Mouse (Mus musculus): ENCODE measurements around the gene Atp5d.

The Atp5d gene

DNA sequence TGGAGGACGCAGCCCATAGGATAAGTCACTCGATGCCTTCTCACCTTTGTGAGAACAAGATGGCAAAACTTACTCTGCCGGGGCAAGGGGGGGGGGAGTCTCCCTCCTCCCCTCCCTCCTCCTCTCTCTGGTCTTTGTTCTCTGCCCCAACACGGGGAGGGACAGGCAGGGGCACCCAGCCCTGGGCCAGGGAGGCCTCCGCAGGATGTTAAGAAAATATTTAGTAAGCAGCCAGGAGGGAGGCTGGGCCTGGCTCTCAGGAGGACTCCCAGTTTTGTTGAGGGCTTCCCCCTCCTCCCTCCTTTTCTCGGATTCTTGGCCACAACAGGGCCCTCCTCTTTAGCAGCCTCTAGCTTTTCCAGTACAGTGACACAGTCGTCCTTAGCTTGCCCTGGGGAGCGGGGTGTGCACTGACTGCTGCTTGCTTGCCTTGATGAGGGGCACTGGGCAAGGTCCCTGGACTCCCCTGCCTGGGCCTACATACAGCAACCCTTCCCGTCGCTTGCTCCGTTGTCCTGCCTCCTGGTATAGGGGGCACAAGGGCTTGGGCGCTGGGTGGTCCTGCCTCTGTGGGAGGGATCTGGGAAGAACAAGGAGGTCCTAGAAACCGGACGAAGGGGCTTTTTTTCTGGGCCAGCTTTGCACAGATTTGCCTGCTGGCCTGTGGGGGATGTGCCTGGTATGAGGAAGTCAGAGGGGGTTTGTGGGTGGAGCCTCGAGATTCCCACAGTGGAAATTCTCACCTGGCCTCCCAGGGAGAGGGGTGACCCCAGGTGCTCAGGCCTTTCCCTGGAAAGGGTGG is 13.8 kb downstream of the Atp5d start:
- DNase-seq (ENCODE audit: low read depth, low spot score): peak; percentile 73

DNA sequence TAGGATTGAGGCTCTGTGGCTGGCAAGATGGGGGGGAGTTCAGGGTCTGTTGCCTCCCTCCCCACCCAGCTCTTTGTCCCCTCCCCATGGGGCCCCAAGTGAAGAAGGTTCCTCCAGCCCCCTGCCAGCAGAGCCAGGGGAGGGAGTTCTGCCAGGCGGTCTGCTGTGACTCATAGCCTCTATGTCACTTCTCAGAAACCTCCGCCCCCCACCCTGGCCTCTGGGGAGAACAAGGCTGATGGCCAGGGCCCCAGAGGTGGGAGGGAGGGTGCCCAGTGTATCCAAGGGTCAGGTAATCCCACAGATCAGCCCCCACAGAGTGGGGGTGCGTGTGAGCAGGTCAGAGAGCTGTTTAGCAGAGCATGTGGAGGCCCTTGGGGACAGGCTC is 14.4 kb downstream of the Atp5d start:
- peak; percentile 45 for DNase-seq (ENCODE audit: low read depth, low spot score)

DNA sequence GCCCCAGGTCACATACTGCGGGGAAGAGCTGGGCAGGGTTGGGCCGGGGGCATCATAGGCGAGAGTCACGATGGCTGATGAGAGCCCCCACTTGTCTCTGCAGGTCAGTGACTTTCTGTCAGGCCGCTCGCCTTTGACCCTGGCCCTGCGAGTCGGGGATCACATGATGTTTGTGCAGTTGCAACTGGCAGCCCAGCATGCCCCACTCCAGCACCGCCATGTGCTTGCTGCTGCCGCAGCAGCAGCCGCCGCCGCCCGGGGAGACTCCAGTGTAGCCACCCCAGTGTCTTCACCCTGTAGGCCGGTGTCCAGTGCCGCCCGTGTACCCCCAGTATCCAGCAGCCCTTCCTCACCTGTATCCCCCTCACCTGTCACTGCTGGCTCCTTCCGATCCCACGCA is 15.3 kb downstream of the Atp5d start:
- DNase-seq (ENCODE audit: low read depth, low spot score): no peak

DNA sequence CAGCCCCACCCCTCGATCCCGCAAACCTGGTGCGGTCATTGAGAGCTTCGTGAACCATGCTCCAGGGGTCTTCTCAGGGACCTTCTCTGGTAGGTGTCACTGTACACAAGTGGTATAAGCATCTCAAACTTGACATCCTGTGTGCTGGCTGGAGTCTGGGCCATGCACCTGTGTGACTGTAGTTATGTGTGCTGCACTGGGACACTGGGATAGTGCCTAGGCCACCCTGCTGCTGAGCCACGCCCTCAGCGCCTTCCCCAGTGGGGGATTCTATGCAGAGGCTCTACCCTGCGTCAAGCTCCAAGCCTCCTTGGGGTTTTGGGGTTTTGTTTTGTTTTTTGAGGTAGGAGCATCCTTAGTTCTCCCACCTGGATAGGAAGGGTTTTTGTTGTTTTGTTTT is 16.0 kb downstream of the Atp5d start:
- no peak for DNase-seq (ENCODE audit: low read depth, low spot score)

DNA sequence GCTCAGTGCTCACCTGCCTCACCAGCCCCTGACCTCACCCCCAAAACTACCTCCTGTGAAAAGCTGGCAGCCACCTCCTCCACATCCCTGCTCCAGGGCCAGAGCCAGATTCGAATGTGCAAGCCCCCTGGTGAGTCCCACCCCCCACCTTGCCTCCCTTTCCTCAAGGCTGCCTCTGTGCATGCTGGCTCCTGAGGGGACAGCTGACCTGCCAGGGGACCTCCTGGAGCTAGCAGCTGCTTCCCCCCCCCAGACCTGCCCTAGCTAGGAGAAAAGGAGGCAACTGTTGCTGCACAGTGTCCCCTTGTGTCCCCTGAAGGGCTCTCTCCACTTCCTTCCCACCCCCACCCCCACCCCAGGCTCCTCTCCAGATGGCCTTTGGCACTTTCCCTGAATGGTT is 16.8 kb downstream of the Atp5d start:
- no peak for DNase-seq (ENCODE audit: low read depth, low spot score)

DNA sequence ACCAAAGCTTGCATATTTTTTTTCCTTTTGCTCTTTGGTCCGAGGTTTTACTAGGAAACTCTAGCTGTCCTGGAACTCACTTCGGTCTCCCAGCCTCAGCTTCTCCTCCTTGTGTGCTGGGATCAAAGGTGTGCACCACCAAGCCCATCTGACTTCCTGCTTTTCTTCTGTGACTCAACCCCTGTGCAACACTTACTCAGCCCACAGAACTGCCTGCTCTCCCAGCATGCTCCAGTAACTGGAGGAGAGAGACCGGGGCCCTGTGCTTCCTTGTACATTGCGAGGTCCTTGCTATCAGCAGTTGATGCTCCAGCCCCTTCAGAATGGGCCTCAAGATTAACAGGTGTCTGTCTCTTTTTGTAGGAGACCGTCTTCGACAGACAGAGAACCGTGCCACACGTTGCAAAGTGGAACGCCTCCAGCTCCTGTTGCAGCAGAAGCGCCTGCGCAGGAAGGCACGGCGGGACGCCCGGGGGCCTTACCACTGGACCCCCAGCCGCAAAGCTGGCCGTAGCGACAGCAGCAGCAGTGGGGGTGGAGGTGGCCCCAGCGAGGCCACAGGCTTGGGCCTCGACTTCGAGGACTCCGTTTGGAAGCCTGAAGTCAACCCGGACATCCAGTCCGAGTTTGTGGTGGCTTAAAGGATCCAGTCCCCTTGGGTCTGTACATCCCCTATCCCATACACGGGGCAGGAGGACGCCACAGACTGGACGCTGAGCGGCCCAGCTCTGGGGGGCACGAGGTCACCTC is 17.7 kb downstream of the Atp5d start:
- no peak for DNase-seq (ENCODE audit: low read depth, low spot score)

DNA sequence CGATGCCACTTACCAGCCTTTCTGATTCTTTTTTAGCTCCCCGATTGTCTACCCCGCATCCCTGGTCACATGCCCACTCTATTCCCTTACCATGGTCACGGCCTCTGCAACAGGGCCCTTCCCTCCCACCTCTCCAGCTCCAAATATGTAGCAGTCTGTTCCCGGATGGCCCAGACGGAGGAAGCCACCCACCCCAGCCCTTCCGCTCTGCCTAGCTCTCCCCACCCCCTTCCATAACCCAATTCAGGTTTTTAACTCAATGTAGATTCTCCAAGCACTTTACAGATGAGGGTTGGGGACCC is 18.3 kb downstream of the Atp5d start:
- no peak for DNase-seq (ENCODE audit: low read depth, low spot score)

DNA sequence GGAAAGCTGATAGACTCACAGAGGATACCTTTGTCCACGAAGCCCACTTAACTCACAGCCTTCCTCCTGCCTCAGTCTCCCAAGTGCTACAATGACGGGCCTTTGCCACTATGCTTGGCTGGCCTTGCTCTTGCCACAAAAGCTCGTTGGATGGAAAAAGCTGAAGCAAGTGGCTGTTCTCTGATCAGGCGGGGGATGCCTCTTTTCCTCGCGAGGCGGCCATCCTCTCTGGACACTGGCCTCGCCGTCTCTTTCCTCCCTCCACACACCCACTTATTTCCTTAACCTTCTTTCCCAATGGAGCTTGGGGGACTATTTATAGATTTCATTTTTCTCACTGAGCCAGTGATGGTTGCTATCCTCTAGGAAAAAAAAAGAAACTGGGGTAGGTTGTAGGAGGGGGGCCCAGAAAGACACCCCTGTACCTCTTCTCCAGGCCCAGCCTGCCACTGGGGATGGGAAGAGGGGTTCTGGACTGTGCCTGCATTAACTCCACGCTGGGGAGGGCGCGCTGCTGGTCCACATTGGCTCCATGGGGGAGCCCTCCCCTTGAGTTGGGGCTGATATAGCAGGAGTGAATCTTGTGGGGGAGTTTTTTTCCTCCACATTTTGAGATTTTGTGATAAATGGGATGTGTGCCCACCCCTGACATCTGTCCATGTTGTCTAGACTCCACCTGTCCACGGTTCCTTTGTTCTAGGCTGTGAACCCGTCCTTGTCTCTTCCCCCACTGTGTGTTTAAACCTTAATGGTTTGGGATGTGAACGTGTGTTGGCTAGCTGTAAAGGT is 18.9 kb downstream of the Atp5d start:
- DNase-seq (ENCODE audit: low read depth, low spot score): no peak

DNA sequence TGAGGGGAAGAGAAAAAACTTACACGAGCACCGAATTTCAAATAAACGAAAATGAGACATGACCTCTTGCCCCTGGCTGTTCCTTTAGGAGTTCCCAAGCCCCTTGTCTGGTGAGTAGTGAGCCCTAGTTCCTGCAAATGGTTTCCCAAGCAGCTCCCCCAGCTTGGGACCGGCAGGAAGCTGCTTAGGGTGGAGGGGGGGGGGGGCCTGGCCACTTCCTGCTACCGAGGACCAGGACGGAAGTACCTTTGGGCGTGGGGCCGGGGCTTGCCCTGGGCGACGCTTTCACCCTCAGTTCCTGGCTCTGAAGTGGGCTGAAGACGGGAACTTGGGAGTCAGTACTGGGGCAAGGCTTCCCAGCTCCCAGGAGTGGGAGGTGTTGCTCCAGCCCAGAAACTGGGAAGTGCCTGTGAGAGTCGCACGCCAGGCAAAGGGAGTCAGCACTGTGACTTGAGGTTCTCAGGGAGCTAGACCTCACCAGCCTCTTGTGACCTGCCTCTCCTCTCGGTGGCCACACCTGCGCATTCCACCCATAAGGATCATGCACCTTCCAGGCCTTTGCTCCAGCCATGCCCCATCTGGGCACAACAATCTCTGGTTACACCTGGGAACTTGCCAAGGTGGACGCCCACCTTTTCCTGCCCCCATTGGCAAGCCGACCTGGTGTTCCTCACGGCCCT is 20.0 kb downstream of the Atp5d start:
- peak; percentile 85 for DNase-seq (ENCODE audit: low read depth, low spot score)

DNA sequence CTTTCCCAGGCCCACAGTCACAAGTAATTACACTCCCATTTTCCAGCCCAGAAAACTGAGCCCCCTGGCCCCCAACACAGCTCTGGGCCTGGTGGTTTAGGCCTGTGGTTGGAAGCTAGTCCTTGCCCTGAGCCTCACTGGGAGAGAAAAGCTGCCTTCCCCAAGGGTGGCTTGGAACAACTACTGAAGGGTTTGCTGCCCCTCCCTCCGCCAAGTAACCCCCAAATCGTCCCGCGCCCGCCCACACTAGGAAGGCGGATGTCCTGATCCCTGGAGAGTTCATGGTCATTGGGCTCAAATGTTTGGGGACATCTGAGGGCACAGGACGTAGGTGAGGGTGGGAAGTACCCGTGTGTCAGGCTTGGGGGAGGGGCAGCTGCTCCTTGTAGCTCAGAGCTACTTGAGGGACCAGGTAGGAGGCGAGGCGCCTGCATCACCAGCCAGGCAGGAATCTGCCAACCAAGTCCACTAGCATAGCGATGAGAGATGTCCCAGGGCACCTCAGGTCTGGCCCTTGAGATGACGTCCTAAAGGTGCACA is 20.7 kb downstream of the Atp5d start:
- peak; percentile 75 for DNase-seq (ENCODE audit: low read depth, low spot score)

DNA sequence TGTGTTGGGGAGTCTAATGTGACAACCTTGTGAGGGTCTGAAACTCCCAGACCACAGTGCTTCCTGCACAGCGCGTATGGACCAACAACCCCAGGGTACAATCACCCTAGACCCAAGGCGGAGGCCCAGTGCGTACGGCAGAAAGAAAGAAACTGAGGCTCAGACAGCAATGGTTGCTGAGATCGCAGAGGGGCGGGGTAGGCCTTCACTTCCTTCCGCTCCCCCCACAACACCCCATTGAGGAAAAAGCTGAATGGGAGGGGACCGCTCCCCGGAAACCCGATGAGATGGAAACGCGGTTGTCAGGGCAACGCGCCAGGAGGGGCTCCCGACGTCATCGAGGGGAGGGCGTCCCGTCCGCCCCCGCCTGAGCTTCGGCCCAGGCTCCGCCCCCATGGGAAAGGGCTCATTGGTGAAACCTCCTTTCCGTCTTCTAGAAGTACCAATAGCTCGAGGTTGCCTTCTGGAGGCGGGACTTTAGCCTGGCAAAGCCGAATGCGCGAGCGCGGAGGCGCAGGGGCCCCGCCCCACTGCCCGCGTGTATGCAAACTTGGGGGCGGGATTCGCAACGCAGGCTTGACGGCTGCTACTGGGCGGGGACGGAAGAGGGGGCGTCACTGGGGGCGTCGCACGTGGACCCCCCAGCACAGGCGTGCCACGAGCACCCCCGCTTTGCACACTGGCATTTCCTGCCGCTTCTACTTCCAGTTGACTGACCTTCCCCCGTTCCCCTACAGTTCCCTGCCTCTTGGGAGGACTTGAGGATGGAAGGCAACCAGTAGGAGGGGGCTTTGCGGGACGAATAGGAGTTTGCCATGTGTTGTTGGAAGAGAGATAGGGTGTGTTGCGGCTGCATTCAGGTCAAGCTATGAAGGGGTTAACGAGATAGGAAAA is 21.4 kb downstream of the Atp5d start:
- peak; percentile 100 for DNase-seq (ENCODE audit: low read depth, low spot score)

DNA sequence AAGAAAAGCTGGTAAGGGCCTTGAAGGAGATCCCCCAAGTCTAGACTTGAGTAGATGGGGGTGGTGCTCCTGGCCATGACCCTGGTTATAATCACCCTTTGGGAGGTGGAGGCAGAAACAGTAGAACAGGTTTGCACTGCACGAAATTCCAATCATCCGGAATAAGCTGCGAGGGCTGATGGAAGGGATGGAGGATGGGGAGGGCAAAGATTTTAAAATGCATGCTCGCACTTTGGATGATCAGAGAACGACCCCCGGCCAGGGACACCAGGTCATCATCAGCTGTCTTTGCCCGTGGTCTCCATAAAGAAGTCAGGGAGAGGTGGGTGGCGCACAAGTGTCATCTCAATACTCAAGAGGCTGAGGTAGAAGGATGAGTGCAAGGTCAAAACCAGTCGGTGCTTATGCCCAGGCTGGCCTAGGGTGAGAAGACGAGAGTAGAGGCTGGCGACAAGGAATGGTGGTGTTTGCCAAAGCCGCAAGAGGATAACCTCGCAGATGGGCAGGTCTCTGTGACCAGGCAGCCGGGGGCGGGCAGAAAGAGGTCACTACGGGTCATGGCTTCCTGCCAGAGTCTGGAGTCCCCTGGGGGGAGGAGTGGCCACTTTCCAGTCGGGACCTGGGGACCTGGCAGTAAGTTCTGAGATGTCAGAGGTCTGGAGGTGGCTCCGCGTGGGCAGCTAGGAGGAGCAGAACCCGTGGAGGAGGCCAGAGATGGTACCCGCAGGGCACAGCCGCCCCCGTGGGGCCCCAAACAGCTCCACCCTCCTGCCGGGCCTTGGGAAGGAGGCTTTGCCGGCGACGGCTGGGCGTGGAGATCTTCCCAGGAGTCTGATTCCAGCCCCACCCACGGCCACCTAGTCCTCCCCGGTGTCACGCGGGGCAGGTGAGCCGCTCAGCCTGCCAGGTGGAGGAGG is 22.3 kb downstream of the Atp5d start:
- DNase-seq (ENCODE audit: low read depth, low spot score): peak; percentile 66

DNA sequence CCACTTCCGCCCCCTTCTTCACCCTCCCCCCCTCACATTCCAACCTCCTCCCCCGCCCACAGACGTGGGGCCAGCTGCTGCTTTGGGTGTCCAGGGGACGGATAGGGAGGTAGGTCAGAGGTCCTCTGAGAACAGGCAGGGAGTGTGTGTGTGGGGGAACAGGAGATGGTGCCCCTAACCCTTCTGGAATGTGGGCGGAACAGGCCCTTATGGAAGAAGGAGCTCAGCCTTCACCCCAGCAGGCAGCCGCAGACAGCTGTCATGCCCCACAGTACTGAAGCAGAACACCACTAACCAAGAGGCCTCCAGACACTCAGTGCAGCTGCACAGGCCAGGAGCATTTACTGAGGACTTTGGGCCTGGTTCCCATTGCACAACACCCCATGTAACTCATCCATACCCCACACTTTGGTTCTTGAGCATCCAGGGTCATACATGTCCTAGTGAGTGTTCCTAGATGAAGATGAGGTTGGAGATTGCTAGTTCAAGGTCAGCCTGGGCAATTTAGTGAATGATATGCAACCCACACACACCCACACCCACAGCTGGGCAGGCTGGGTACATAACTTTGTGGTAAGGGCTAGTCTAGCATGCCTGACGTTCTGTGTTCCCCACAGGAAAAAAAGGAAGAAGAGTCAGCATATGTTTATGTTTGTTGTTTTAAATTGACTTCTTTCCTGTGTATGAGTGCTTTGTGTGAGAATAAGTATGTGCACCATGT is 23.2 kb downstream of the Atp5d start:
- peak; percentile 30 for DNase-seq (ENCODE audit: low read depth, low spot score)

DNA sequence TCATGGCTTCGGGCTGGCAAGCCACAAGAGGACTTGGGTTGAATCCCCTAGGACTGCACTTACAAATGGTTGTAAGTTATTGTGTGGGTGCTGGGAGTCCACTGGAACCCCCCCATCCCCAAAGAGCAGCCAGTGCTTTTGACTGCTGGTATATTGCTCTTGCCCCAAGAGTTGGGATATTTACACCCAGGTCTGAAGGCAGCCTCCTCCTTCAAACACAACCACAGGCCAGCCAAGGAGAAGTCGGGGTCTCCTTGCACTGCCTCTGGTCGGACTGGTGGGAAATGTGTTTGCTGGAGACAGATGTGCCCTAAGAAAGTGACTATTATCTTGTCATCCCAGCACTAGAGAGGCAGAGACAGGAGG is 23.8 kb downstream of the Atp5d start:
- DNase-seq (ENCODE audit: low read depth, low spot score): no peak

DNA sequence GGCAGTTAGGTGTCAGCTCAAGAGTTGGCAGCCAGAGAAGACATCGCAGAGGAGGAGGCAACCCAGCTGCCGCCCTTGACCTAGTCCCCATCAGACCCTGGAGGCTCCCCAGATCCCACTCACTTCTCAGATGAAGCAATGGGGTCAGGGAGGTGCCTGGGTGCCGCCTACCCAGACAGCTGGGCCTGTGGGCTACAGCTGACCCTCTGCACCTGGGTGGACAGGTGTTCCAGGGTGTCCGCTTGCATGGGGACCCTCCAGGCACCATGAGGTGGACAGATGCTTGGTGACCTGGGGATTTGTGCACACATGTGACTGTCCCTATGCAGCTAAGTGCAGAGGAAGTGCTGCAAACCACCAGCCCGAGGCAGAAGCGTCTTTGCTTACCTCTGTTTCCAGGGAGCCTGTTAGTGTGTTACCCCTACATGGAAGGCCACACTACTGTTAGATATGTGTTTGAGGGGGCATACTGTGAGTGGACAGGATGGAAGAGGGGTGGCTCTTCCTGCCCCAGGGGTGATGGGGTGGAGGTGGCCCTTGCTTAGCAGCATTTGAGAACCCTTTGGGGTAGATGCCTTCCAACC is 24.4 kb downstream of the Atp5d start:
- DNase-seq (ENCODE audit: low read depth, low spot score): no peak

DNA sequence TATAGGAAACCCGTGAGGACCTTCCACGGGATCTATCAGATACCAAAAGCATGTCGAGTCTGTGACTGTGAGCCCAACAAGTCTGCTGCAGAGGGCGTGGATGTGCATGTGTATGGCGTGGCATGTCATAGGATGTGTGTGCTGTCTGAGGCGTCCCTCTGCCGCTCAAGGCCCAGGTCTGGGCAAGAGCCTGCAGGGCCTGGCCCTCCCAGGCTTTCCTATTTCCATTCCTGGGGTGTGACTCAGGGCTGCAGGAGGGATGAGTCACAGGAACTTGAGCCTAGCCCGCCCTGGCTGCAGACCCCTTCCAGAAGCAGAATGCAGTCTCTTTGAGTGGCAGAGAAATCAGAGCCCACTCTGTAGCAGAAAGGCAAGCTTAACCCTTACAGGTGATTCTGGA is 25.3 kb downstream of the Atp5d start:
- no peak for DNase-seq (ENCODE audit: low read depth, low spot score)

DNA sequence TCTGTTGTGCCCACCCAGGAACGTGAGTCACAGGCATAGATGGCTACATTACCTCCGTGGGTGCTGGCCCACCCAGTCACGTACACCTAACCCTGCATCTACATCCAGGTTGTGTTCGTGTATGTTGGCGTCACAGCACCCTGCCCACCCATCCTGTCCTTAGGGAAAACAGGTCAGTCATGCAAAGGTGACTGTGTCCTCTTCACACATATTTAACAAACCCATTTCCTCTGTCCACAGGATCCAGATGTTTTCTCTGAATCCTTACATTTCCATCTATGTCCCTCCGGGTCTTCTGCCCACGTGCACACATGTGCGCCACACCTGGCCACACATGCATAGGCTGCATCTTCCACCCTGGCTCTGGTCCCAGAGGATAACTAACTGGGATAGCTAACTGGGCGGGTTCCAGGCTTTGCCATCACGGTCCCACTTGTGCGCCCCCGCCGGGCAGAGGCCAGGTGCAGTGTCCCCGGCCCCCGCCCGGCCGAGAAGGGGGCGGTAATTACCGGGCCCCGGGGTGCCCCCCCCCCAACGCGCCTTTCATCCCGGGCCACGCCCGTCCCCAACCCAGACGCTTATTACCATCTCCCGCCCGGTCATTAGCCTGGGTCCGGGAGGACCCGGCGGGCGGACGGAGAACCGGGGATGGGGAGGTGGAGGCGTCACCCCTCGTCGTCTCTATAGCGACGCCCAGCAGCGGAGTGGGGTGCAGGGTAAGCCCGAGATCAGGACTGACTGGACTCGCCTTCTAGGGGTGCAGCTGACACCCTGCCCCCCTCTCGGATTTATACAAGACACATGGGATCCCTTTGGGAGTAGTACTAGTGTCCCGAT is 25.9 kb downstream of the Atp5d start:
- no peak for DNase-seq (ENCODE audit: low read depth, low spot score)

DNA sequence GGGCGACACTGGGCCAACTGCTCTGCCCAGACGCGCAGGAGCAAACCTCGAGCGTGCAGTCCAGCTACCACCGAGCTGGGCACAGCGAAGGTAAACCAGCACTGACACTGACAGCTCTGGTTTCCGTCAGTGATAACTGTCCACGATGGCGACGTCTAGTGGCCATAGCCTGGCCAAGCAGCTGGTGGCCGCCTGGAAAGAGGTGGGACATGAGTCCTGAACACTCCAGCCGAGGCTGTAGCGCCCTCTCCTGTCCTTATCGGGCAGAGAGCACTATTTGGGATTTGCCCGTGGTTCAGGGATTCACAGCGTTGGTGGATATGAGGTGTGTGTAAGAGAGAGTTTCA is 26.5 kb downstream of the Atp5d start:
- DNase-seq (ENCODE audit: low read depth, low spot score): peak; percentile 94
